Mouse (Mus musculus) embryonic facial prominence, embryonic 14.5 days (tissue): ENCODE results near the gene Lrrc8c. TPM values are rescaled to one million over a fixed set of nuclear protein-coding genes. Genes with fewer than 3 reads are reported as not detected.
A peak's percentile ranks its signal among the peaks of the same experiment; 100 is the strongest.

ENCODE experiments used
- ATAC-seq: fragments of 200-750 bp; cut with Nextera tagmentation; 2 replicates; pipeline ENCODE4 v1.8.0; 2017; ENCODE audit warnings: low read depth, moderate number of reproducible peaks, moderate TSS enrichment
- DNase-seq: peaks from one replicate; pipeline ENCODE4 v3.0.0-alpha.2; 2015; ENCODE audit warnings: low spot score
- H3K27ac ChIP-seq: fragments of 300-500 bp; sonication (generic); replicated peaks from 2 replicates; pipeline ENCODE4 v1.5.1; 2014; ENCODE audit warnings: low read depth, mild to moderate bottlenecking, low read length, moderate library complexity
- H3K27me3 ChIP-seq: fragments of 300-500 bp; sonication (generic); replicated peaks from 2 replicates; pipeline ENCODE4 v1.6.1; 2014; ENCODE audit warnings: low read length; ENCODE audit not compliant: control insufficient read depth, insufficient read depth
- H3K36me3 ChIP-seq: fragments of 300-500 bp; sonication (generic); 2 replicates; pipeline ENCODE4 v1.6.1; 2014; ENCODE audit warnings: low read length, mixed read lengths; ENCODE audit not compliant: control insufficient read depth, insufficient read depth
- H3K4me1 ChIP-seq: fragments of 300-500 bp; sonication (generic); 2 replicates; pipeline ENCODE4 v1.6.1; 2014; ENCODE audit warnings: antibody characterized with exemption, low read length; ENCODE audit not compliant: control insufficient read depth, insufficient read depth
- H3K4me2 ChIP-seq: fragments of 300-500 bp; sonication (generic); 2 replicates; pipeline ENCODE4 v1.6.1; 2014; ENCODE audit warnings: low read depth, mild to moderate bottlenecking, low read length, moderate library complexity, mixed read lengths
- H3K4me3 ChIP-seq: fragments of 300-500 bp; sonication (generic); 2 replicates; pipeline ENCODE4 v1.5.1; 2014; ENCODE audit warnings: low read depth, mild to moderate bottlenecking, low read length
- H3K9ac ChIP-seq: fragments of 300-500 bp; sonication (generic); 2 replicates; pipeline ENCODE4 v1.6.1; 2014; ENCODE audit warnings: low read depth, mild to moderate bottlenecking, low read length, moderate library complexity, mixed read lengths
- H3K9me3 ChIP-seq: fragments of 300-500 bp; sonication (generic); 2 replicates; pipeline ENCODE4 v1.6.1; 2016; ENCODE audit warnings: low read length; ENCODE audit not compliant: control insufficient read depth
- WGBS: fragments of 180-500 bp; shearing (Covaris S2); extraction: QIAGEN DNeasy Blood & Tissue Kit; methylation state at CpG from one replicate; pipeline ENCODE4 v1.1.7; 2014; 5-methylcytosine and 5-hydroxymethylcytosine counted together
- polyA plus RNA-seq: library from polyadenylated mRNA; unstranded; fragments of >200 nt; fragmentation: Nextera tagmentation; extraction: Ambion mirVana; gene quantifications from 2 replicates; pipeline ENCODE4 v1.2.1, GENCODE M21; 2014

Lrrc8c gene
- polyA plus RNA-seq, 1 experiment from 2014 or later = 23.8 TPM

DNA sequence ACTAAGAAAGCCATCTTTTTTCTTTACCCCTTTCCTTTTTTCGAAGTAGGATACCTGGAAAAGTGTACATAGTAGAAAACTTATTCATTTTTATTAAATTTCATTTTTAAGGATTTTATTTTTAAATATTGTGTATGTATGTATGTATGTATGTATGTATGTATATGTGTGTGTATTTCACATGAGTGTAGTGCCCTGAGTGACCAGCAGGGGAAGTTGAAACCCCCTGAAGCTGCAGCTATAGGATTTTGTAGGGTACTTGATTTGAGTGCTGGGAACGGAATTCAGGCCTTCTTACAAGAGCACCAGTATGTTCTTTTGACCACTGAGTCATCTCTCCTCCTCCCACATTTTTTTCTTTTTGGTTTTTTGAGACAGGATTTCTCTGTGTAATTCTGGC, 100.5 kb downstream of the Lrrc8c start:
- DNase-seq (no peak), ATAC-seq (no peak)
- Histone ChIP-seq H3K9me3 (no peaks in the 10 kb centered on the region), H3K36me3 (no peaks in the 10 kb centered on the region), H3K27ac (no peak overlapping the region), H3K4me2 (no peak overlapping the region), H3K27me3 (no peaks in the 10 kb centered on the region), H3K4me1 (no peaks in the 10 kb centered on the region), H3K9ac (no peak overlapping the region), H3K4me3 (no peak overlapping the region)
- WGBS = 75% methylated on average over 2 of the region's 2 CpGs

DNA sequence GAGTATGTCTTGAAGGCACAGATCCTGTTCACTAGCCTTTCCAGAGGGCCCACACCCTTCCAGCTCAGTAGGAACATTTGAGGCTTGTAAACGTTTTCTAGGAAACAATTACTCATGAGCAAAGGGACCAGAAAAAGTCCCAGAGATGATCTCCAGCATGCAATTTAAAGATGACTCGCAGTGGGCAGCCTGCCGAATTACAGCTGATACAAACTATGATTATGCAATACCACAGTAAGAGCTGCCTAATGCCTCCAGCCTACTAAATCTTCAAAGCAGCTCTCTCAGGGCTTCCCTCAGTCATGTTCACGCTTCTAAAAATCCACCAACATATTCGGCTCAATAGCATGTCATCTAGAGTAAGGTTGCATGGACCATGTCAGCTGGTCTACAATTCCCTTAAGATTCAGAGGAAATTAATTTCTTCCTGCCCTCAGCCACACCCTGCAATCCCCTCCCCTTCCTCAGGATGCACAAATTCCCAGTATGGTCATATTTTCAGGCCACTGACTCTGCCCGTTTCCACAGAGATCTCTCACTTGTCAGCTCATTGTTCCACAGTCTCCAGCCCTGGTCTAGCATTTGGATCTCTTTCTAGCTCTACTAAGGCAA, 101.4 kb downstream of the Lrrc8c start:
- H3K4me1 ChIP-seq = peaks cover under 1% of the 10 kb centered on the region; the same call in 1 of the 2 replicates
- H3K36me3 ChIP-seq = no peaks in the 10 kb centered on the region
- no peak overlapping the region for H3K27ac ChIP-seq
- WGBS = 71% methylated on average over 6 of the region's 6 CpGs
- ATAC-seq (no peak), DNase-seq (peak; percentile 23)
- no peaks in the 10 kb centered on the region for H3K9me3 ChIP-seq
- no peak overlapping the region for H3K9ac ChIP-seq
- no peaks in the 10 kb centered on the region for H3K27me3 ChIP-seq
- no peak overlapping the region for H3K4me3 ChIP-seq
- H3K4me2 ChIP-seq = no peak overlapping the region

DNA sequence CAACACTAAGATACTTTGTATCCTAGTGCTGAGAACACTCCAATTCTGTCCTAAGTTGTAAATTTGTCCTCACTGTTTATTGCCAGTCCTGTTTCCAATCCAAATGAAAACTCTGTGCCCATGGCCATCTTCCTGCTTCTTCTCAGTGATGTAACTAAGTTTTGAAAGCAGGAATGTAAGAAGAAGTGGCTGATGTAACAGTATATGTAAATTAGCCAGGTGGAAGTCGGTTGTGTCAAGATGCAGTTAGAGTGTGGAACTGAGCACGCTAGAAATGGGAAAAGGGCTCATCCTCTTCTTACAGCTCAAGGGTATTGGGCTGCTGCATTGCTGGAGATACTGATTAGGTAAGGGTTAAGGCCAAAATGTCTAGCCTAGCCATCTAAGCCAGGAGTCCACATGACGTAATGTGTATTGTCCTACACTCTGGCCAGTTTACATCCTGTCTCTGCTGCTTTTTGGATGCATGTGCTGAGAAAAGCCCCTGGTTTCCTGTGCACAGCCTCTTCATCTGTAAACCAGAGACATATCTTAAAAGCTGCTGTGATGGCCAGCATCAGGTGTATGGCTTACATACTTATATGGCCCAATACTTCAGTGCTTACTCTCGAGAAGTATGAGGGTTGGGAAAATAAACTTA, 104.0 kb downstream of the Lrrc8c start:
- Histone ChIP-seq H3K9me3 (no peaks in the 10 kb centered on the region), H3K4me2 (no peak overlapping the region), H3K27ac (no peak overlapping the region), H3K4me1 (peaks cover 10% of the 10 kb centered on the region), H3K9ac (no peak overlapping the region), H3K4me3 (no peak overlapping the region), H3K27me3 (no peaks in the 10 kb centered on the region), H3K36me3 (no peaks in the 10 kb centered on the region)
- DNase-seq (peak; percentile 16), ATAC-seq (no peak)
- 52% methylated on average over 4 of the region's 4 CpGs for WGBS

DNA sequence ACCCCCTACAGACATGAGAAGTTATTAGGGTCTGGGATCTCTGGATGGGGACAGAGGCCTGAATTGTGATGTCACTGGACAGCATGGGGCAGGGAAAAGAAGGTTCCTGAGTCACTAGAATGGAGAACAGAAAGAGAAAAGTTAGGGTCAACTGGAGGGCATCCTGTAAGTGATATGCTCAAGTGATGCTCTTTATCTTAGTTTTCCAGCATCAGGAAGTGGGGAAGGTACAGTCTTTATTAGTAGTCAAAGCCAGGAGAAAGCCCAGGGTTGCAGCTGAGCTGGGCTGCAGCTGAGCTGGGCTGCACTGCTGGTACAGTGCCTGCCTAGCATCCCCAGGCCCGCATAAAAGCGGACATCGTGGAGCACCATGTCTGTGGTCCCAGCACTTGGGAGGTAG, 105.1 kb downstream of the Lrrc8c start:
- DNase-seq = no peak

DNA sequence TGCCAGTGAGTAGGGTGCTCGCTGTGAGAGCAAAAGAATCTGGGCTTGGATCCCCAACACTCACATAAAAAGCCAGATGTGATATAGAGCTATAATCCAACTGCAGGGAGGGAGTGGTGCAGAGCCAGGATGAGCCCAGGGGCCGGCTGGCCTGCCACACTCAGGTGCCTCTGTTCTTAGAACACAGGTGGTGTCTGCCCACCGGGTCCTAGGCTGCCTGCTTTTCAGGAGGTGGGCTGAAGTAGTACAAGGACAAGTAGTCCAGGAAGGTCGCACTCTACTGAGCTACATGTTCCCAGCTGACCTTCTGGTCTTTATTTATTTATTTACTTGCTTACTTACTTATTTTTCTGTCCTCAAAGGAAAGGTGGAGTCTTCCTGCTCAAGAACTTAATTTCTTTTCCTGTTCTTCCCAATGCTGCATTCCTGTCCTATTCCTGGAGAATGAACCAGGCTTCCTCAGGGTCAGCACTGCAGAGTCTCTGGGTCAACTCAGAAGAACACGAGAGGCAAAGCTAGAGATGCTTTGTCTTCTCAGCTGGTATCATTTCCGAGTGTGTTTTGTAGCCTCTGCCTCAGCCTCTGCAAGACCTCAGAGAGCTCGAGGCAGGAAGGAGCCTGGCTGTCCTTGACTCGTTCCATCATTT, 106.4 kb downstream of the Lrrc8c start:
- no peaks in the 10 kb centered on the region for H3K36me3 ChIP-seq
- no peaks in the 10 kb centered on the region for H3K27me3 ChIP-seq
- no peak overlapping the region for H3K4me3 ChIP-seq
- H3K9me3 ChIP-seq = no peaks in the 10 kb centered on the region
- ATAC-seq (no peak), DNase-seq (no peak)
- no peak overlapping the region for H3K4me2 ChIP-seq
- no peak overlapping the region for H3K27ac ChIP-seq
- peaks cover 10% of the 10 kb centered on the region for H3K4me1 ChIP-seq
- no peak overlapping the region for H3K9ac ChIP-seq
- WGBS = 43% methylated on average over 8 of the region's 8 CpGs

More for the DNA sequence above, 105.1 kb downstream of the Lrrc8c start:
- no peak for ATAC-seq
- Histone ChIP-seq H3K4me3 (no peak overlapping the region), H3K27ac (no peak overlapping the region), H3K27me3 (no peaks in the 10 kb centered on the region), H3K36me3 (no peaks in the 10 kb centered on the region), H3K4me1 (peaks cover 10% of the 10 kb centered on the region), H3K9me3 (no peaks in the 10 kb centered on the region), H3K9ac (no peak overlapping the region), H3K4me2 (no peak overlapping the region)
- WGBS = 90% methylated on average over 3 of the region's 3 CpGs

DNA sequence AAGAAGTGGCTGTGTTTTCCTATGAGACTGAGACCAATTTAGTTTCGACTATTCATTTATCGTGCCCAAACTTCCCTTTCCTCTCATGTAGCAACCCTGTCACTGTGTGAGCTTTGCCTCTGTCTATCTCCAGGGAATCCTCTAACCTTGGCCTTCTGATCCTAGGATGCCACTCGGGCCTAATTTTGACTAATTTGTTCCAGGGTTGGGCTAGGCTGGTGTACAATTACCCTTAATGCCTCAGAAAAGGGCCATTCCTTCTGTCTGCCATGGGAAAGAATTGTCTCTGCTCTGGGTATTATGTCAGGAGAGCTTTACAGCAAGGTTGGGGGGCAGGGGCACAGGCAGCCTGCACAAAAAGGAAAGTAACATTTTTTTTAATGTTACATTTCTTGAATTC, 107.2 kb downstream of the Lrrc8c start:
- DNase-seq = no peak

DNA sequence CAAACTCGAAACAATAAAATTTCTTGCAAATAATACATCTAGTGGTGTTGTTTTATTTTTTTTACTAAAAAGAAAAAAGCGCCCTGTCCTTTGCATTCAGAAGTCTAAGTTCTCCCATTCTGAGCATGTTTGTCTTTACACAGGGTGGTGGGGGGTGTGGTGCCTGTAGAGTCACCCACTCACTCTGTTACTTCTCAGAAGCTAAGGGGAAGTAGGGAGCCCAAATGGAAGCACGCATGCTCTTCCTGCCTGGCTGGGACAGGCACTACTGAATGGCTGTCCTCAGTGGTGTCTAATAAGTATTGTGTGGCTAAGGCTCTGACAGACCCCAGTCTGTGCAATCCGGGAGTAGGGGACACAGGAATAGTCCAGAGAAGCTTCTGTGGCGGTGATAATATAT, 107.9 kb downstream of the Lrrc8c start:
- no peak for DNase-seq
- no peaks in the 10 kb centered on the region for H3K36me3 ChIP-seq
- H3K9me3 ChIP-seq = no peaks in the 10 kb centered on the region
- WGBS = 87% methylated on average over 5 of the region's 5 CpGs
- no peaks in the 10 kb centered on the region for H3K27me3 ChIP-seq
- H3K4me2 ChIP-seq = no peak overlapping the region
- no peak for ATAC-seq
- H3K27ac ChIP-seq = no peak overlapping the region
- no peak overlapping the region for H3K9ac ChIP-seq
- H3K4me1 ChIP-seq = peaks cover 10% of the 10 kb centered on the region
- no peak overlapping the region for H3K4me3 ChIP-seq

More for the DNA sequence above, 107.2 kb downstream of the Lrrc8c start:
- Histone ChIP-seq H3K36me3 (no peaks in the 10 kb centered on the region), H3K27me3 (no peaks in the 10 kb centered on the region), H3K9ac (no peak overlapping the region), H3K4me2 (no peak overlapping the region), H3K9me3 (no peaks in the 10 kb centered on the region), H3K4me3 (no peak overlapping the region), H3K27ac (peak overlapping the region; percentile 44), H3K4me1 (peaks cover 10% of the 10 kb centered on the region)
- 15% methylated on average over 3 of the region's 3 CpGs for WGBS
- no peak for ATAC-seq

DNA sequence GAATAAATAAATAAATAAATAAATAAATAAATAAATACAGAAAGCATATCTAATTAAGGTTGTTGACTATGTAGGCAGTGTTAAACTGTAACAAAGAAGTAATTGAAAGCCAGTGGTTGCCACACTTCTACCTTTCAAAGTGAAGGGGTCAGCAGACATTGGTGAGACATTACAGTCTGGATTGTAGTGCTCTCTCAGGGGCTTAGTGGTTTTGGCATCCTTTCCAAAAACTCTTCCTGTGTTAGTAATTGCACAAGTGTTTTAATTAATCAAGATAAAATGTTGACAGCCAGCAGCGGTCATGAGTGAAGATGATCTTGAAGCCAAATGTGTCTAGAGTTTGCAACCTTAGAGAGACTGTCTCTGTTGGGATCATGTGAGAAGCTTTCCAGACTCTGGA, 110.8 kb downstream of the Lrrc8c start:
- H3K4me1 ChIP-seq = peaks cover 10% of the 10 kb centered on the region
- no peak overlapping the region for H3K4me2 ChIP-seq
- DNase-seq = no peak
- no peak overlapping the region for H3K27ac ChIP-seq
- no peak overlapping the region for H3K9ac ChIP-seq
- H3K4me3 ChIP-seq = no peak overlapping the region
- 83% methylated on average over 1 of the region's 1 CpGs for WGBS
- no peaks in the 10 kb centered on the region for H3K27me3 ChIP-seq
- no peaks in the 10 kb centered on the region for H3K36me3 ChIP-seq
- H3K9me3 ChIP-seq = no peaks in the 10 kb centered on the region
- no peak for ATAC-seq
